Mouse (Mus musculus): ENCODE data around the gene Fxyd2. TPM values are rescaled to one million over a fixed set of nuclear protein-coding genes. Genes with fewer than 3 reads are reported as not detected.
A peak's percentile ranks its signal among the peaks of the same experiment; 100 is the strongest.

Gene Fxyd2
- polyA plus RNA-seq, 2 experiments, result 0.50 to 0.55 TPM

DNA sequence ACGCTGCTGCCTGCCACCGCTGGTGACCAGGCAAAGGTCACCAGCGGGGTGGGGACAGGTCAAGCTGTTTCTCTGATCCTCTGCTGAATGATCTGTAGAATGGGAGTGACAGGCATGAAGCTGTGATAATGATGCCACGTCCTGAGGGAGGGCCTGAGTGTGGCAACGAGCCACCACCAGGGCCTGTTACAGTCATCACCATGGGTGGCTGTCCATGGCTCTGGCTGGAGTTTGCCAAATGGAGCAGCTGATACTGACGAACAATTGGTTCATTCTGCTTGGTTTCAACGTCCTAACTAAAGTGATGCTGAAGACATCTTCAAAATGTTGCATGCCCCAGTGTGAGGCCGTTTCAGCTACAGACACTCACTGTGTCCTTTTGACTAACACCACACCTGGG is 18.8 kb downstream of the Fxyd2 start:
- WGBS (ENCODE audit: insufficient replicate concordance), result 44% methylated on average over 8 of the region's 8 CpGs
- TF ChIP-seq EP300 (IDR thresholded peaks at IDR 0.05; ENCODE audit: low read depth) (no peak), CTCF (IDR thresholded peaks at IDR 0.05; ENCODE audit: low read depth) (no peak)

DNA sequence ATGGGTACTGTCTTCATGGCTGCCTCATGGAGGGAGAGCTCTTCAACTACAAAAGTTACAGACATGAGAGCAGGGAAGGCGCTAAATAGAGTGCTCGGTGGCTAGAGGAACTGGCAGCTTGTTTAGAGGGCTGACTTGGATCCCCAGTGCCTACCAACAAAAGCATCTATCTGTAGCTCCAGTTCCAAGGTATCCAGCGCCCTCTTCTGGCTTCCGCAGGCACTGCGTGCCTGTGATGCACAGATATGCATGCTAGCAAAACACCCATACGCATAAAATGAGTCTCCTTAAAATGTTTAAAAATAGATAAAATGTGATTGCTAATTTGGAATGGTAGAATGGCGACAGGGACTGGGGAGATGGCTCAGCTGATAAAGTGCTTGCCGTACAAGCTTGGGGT is 21.7 kb downstream of the Fxyd2 start:
- H3K27me3 ChIP-seq (ENCODE audit: control insufficient read depth, insufficient read depth, low read length), result no peaks in the 10 kb centered on the region
- H3K4me1 ChIP-seq (replicated peaks; ENCODE audit: control insufficient read depth in 2 of 2, insufficient read depth in 2 of 2, low read length in 1 of 2), result no peaks in the 10 kb centered on the region; a peak in 1 of 4 replicates
- H3K36me3 ChIP-seq (replicated peaks; ENCODE audit: control insufficient read depth, insufficient read depth, low read depth), result no peaks in the 10 kb centered on the region
- TF ChIP-seq EP300 (IDR thresholded peaks at IDR 0.05; ENCODE audit: low read depth) (no peak), CTCF (IDR thresholded peaks at IDR 0.05; ENCODE audit: low read depth) (peak; percentile 61)
- 52% methylated on average over 8 of the region's 8 CpGs for WGBS (ENCODE audit: insufficient replicate concordance)
- no peak overlapping the region for H3K4me3 ChIP-seq (ENCODE audit: insufficient read depth in 1 of 2, low read depth in 2 of 2, low read length in 2 of 2)
- no peak overlapping the region for H3K4me2 ChIP-seq (ENCODE audit: low read depth)
- H3K27ac ChIP-seq, result no peak overlapping the region
- H3K9ac ChIP-seq (replicated peaks), result no peak overlapping the region
- no peak for ATAC-seq (ENCODE audit: insufficient read depth)
- no peak for DNase-seq (ENCODE audit: low read depth in 3 of 3, low spot score in 3 of 3)
- H3K9me3 ChIP-seq (ENCODE audit: control insufficient read depth, low read length), result no peaks in the 10 kb centered on the region

More for the DNA sequence above, 18.8 kb downstream of the Fxyd2 start:
- Histone ChIP-seq H3K27ac (no peak overlapping the region), H3K9me3 (ENCODE audit: control insufficient read depth, low read length) (no peaks in the 10 kb centered on the region), H3K27me3 (ENCODE audit: control insufficient read depth, insufficient read depth, low read length) (no peaks in the 10 kb centered on the region), H3K9ac (replicated peaks) (no peak overlapping the region), H3K4me1 (replicated peaks; ENCODE audit: control insufficient read depth in 2 of 2, insufficient read depth in 2 of 2, low read length in 1 of 2) (no peaks in the 10 kb centered on the region; a peak in 1 of 4 replicates), H3K36me3 (replicated peaks; ENCODE audit: control insufficient read depth, insufficient read depth, low read depth) (no peaks in the 10 kb centered on the region), H3K4me2 (ENCODE audit: low read depth) (no peak overlapping the region), H3K4me3 (ENCODE audit: insufficient read depth in 1 of 2, low read depth in 2 of 2, low read length in 2 of 2) (no peak overlapping the region)
- ATAC-seq (ENCODE audit: insufficient read depth), result no peak
- no peak for DNase-seq (ENCODE audit: low read depth in 3 of 3, low spot score in 3 of 3)

DNA sequence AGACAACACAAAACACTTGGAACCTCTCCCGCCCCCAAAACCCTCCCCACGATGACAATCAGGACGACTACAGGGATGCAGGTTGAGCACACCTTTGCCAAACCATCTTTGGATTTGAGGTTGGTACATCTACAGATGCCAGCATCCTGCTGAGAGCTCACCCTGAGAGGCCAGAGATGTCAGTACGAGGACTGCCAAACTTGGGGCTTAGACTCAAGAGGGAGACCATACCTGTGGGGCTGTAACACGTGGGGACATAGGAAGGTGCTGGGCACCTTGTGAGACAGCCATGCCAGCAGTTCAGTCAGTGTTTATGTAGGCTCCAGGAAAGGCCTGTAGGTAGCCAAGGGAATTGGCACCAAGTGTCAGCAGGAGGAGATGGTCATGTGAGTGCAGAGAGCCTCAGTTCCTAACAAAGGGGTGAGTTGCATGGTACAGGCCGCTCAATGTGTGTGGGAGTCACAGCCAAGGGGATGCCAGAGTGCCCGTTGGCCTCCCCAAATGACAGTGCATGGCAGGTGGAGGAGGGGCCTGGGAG is 23.4 kb downstream of the Fxyd2 start:
- WGBS (ENCODE audit: insufficient replicate concordance), result 54% methylated on average over 7 of the region's 7 CpGs
- Histone ChIP-seq H3K4me1 (replicated peaks; ENCODE audit: control insufficient read depth in 2 of 2, insufficient read depth in 2 of 2, low read length in 1 of 2) (no peaks in the 10 kb centered on the region), H3K9ac (replicated peaks) (no peak overlapping the region), H3K4me3 (ENCODE audit: insufficient read depth in 1 of 2, low read depth in 2 of 2, low read length in 2 of 2) (no peak overlapping the region), H3K27ac (no peak overlapping the region), H3K36me3 (replicated peaks; ENCODE audit: control insufficient read depth, insufficient read depth, low read depth) (no peaks in the 10 kb centered on the region), H3K9me3 (ENCODE audit: control insufficient read depth, low read length) (no peaks in the 10 kb centered on the region), H3K27me3 (ENCODE audit: control insufficient read depth, insufficient read depth, low read length) (no peaks in the 10 kb centered on the region), H3K4me2 (ENCODE audit: low read depth) (no peak overlapping the region)
- DNase-seq (ENCODE audit: low read depth in 3 of 3, low spot score in 3 of 3) (no peak), ATAC-seq (ENCODE audit: insufficient read depth) (no peak)
- TF ChIP-seq CTCF (IDR thresholded peaks at IDR 0.05; ENCODE audit: low read depth) (no peak), EP300 (IDR thresholded peaks at IDR 0.05; ENCODE audit: low read depth) (no peak)

DNA sequence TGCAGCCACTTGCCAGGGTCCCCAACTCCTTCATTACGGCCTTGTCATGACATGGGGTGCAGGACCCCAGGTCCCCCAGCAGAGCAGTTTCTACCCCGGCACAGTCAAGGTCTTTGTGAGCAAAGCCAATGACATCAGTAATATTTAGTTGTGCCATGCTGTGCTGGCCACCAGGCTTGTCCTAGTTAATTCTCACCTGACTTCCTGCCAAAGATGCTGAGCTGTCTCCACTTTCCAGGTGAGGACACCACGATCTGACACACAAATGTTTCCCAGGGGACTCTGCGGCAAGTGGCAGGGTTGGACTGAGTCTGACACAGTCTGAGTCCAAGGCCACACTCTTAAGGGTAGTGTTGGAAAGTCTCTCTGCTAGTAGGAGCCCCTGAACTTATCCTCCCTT is 27.0 kb downstream of the Fxyd2 start, which contains the start of gene Dscaml1:
Dscaml1 (plus strand) TSS at position 173 of the 400 bp plus-strand sequence.
- TF ChIP-seq EP300 (IDR thresholded peaks at IDR 0.05; ENCODE audit: low read depth) (no peak), CTCF (IDR thresholded peaks at IDR 0.05; ENCODE audit: low read depth) (no peak)
- H3K4me3 ChIP-seq (ENCODE audit: insufficient read depth in 1 of 2, low read depth in 2 of 2, low read length in 2 of 2), result no peak within 1 kb of the TSS
- no peaks in the 10 kb centered on the region for H3K4me1 ChIP-seq (replicated peaks; ENCODE audit: control insufficient read depth in 2 of 2, insufficient read depth in 2 of 2, low read length in 1 of 2)
- no peak for ATAC-seq (ENCODE audit: insufficient read depth)
- H3K4me2 ChIP-seq (ENCODE audit: low read depth), result no peak within 1 kb of the TSS
- DNase-seq (ENCODE audit: low read depth in 3 of 3, low spot score in 3 of 3), result no peak
- peaks cover 23% of the 10 kb centered on the region for H3K27me3 ChIP-seq (ENCODE audit: control insufficient read depth, insufficient read depth, low read length)
- no peak within 1 kb of the TSS for H3K27ac ChIP-seq
- H3K9me3 ChIP-seq (ENCODE audit: control insufficient read depth, low read length), result no peaks in the 10 kb centered on the region
- H3K9ac ChIP-seq (replicated peaks), result no peak within 1 kb of the TSS
- 60% methylated on average over 4 of the region's 4 CpGs for WGBS (ENCODE audit: insufficient replicate concordance)
- no peaks in the 10 kb centered on the region for H3K36me3 ChIP-seq (replicated peaks; ENCODE audit: control insufficient read depth, insufficient read depth, low read depth)

DNA sequence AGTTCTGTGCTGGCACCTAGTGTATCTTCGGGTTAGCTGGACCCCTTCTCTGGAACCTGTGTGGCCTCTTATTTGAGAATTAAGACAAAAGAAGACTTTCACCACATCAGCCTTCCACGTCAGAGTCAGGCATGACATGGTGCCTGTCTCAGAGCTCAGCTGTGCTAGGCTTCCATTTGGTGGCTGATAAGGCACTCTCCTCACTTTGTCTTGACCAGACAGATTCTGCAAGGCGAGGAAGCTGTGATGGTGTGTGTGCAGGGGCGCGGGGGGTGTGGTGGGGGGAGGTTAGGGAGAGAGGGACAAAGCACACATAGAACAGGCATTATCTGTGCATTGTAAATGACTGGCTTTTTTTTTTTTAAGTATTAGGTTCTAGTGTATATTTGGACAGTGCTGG is 29.9 kb downstream of the Fxyd2 start:
- 9% methylated on average over 5 of the region's 5 CpGs for WGBS (ENCODE audit: insufficient replicate concordance)
- no peak for TF ChIP-seq CTCF (IDR thresholded peaks at IDR 0.05; ENCODE audit: low read depth)
- no peak for TF ChIP-seq EP300 (IDR thresholded peaks at IDR 0.05; ENCODE audit: low read depth)
- Histone ChIP-seq H3K36me3 (replicated peaks; ENCODE audit: control insufficient read depth, insufficient read depth, low read depth) (no peaks in the 10 kb centered on the region), H3K9me3 (ENCODE audit: control insufficient read depth, low read length) (no peaks in the 10 kb centered on the region), H3K4me1 (replicated peaks; ENCODE audit: control insufficient read depth in 2 of 2, insufficient read depth in 2 of 2, low read length in 1 of 2) (no peaks in the 10 kb centered on the region), H3K27ac (no peak overlapping the region), H3K4me2 (ENCODE audit: low read depth) (no peak overlapping the region), H3K27me3 (ENCODE audit: control insufficient read depth, insufficient read depth, low read length) (peaks cover 32% of the 10 kb centered on the region), H3K9ac (replicated peaks) (no peak overlapping the region), H3K4me3 (ENCODE audit: insufficient read depth in 1 of 2, low read depth in 2 of 2, low read length in 2 of 2) (no peak overlapping the region)
- no peak for DNase-seq (ENCODE audit: low read depth in 3 of 3, low spot score in 3 of 3)
- ATAC-seq (ENCODE audit: insufficient read depth), result no peak
